Mouse (Mus musculus) neural tube, postnatal 0 days (tissue): ENCODE results near the gene Psmb2. TPM values are rescaled to one million over a fixed set of nuclear protein-coding genes. Genes with fewer than 3 reads are reported as not detected.

ENCODE experiments used
- polyA plus RNA-seq: library from polyadenylated mRNA; unstranded; fragments of >200 nt; fragmentation: Nextera tagmentation; extraction: Ambion mirVana; gene quantifications from 2 replicates; pipeline ENCODE4 v1.2.1, GENCODE M21; 2015

Gene Psmb2
- polyA plus RNA-seq = 446 and 459 TPM in 2 replicates

DNA sequence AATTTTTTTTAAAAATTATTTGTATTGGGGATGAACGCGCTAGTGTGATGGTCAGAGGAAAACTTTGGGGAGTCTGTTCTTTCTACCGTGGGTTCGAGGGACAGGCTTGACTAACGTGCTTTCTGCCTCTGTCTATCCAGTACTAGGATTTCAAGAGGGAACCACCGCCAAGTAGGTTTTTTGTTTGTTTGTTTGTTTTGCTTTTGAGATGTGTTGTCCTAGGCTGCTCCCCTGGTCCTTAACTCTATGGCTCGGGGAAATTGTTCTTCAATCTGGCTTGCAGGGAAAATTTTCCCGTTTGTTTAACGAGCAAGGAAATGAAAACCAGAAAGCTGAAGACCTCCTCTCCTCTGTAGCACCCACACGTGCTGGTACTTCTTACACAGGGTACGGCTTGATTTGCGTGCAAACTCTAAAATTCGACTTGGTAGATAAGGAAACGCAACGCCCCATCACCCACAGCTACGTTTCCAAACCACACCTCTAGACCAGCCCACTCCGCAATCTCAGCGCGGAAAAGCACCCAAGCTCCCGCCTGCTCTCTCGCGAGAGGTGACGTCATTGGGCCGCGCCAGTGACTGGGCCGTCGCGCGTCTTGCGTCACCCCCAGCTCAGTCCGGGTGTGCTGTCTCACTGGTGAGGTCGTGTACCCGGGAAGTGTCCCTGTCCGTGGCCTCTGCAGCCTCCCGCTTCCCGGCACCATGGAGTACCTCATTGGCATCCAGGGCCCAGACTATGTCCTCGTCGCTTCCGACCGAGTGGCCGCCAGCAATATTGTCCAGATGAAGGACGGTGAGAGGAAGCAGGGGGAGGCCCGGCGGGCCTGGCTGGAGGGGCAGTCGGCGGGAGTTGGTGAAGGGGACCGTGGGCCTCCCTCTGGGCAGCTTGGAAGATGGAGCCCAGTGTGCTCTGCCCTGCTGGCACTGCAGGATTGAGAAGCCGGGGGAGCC is at the start of gene Psmb2:
Gene Psmb2, plus strand, starts transcription at position 577 of the 950 bp plus-strand sequence.

DNA sequence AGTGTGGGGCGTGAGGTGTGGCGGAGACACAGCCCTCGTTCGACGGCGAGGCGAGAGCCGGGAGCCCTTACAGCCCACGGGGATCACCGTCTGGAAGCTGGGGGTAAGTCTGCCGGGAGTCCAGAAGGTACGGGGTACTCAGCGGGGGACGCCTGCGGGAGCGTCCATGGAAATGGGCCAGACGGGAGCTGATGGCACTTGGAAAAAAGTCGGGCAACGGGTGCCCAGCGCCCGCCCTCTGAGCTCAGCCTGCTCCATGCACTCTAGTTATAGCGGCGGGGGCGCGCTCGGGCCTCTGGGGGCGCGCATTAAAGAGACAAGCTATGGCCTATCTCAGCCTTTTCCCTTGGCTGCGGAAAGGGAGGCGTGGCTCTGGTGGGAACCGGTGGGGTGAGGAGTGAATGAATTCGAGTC is 58.6 kb downstream of the Psmb2 start, which contains the start of gene Tfap2e:
Gene Tfap2e, minus strand, starts transcription at position 240 of the 414 bp plus-strand sequence.

DNA sequence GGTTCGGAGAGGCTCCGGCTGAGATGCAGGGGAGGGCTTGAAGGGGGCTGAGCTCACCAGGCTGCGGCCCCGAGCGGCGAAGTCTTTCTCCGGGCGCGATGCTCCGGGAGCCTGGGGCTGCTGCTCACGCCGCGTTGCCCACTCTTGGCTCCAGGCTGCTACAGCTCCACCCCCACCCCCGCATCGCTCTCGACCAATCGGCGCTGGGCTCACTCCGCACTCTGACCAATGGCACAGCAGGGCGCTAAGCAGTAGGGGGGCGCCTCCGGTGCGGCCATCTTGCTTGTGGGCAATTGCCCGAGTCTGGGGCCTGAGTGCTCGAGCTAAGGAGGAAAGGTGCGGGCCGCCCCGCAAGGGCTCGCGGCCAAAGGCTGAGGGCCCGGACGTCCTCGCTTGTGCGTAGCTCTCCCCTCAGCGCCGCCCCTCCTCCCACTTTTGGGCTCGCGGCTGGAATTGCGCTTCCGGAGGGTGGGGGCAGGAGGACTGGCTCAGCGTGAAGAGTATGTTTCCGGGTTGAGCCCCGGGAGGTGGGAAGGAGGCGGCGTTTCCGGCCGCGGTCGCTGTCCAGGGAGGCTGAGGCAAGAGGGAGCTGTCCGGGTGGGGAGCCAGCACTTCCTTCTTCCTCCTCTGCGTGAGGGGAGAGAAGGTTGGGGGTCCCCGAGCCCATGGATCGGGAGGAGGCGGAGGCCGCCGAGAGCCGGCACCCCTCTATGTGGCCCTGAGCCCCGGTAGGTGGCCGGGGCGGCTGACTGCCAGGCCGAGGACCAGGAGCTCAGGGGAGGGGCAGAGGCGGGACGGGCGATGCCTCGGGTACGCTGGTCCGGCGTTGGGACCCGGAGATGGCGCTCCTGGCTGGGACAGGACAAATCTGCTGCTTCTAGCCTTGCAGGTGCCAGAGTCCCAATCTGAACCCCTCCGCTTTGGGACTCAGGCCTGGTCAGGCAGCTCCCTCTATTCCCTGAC is 76.1 kb downstream of the Psmb2 start, which contains the start of the genes Ncdn and AU040320:
Gene Ncdn, minus strand, starts transcription at position 171 of the 963 bp plus-strand sequence.
Gene AU040320, plus strand, starts transcription at position 277 of the 963 bp plus-strand sequence.

Other genes starting within 250 kb of the Psmb2 start
- gene Ago3, start 248.1 kb upstream of the Psmb2 start, polyA plus RNA-seq = 11.9 and 12.7 TPM in 2 replicates
- 6.5 and 8.2 TPM in 2 replicates for gene Ago1, start 209.0 kb upstream of the Psmb2 start, polyA plus RNA-seq
- gene Ago4, start 144.2 kb upstream of the Psmb2 start, polyA plus RNA-seq = 3.3 and 4.0 TPM in 2 replicates
- gene Clspn, start 120.7 kb upstream of the Psmb2 start, polyA plus RNA-seq = 2.6 and 3.2 TPM in 2 replicates
- 31.6 and 38.1 TPM in 2 replicates for gene 5730409E04Rik, start 67.8 kb upstream of the Psmb2 start, polyA plus RNA-seq
- not detected in 2 replicates for gene Tfap2e, start 58.6 kb downstream of the Psmb2 start, polyA plus RNA-seq
- gene Ncdn, start 75.8 kb downstream of the Psmb2 start, polyA plus RNA-seq = 185 and 198 TPM in 2 replicates
- gene AU040320, start 75.9 kb downstream of the Psmb2 start, polyA plus RNA-seq = 30.9 and 32.5 TPM in 2 replicates